Mouse (Mus musculus): ENCODE data around the gene Crtap. TPM values are rescaled to one million over a fixed set of nuclear protein-coding genes. Genes with fewer than 3 reads are reported as not detected.

The Crtap gene
- polyA plus RNA-seq (2012; rRNA removed): 93.7 and 105 TPM in 2 replicates

GRCm38 (mm10) chr9:114389905-114390748, at the start of gene Crtap:
TSS of gene Crtap (minus strand) at chr9:114390675.
- peak; percentile 55 for DNase-seq (ENCODE audit: low spot score)

- no peak for DNase-seq (ENCODE audit: low spot score)
Measured at GRCm38 (mm10) chr9:114435668-114436067, 45.2 kb upstream of the Crtap start.

- DNase-seq (ENCODE audit: low spot score): no peak
Measured at GRCm38 (mm10) chr9:114428103-114428834, 37.8 kb upstream of the Crtap start.

GRCm38 (mm10) chr9:114427425-114427824, 37.0 kb upstream of the Crtap start:
- DNase-seq (ENCODE audit: low spot score): no peak

- DNase-seq (ENCODE audit: low spot score): no peak
Measured at GRCm38 (mm10) chr9:114426201-114426600, 35.7 kb upstream of the Crtap start.

- DNase-seq (ENCODE audit: low spot score): no peak
Measured at GRCm38 (mm10) chr9:114425576-114425975, 35.1 kb upstream of the Crtap start.

GRCm38 (mm10) chr9:114421797-114422196, 31.3 kb upstream of the Crtap start:
- no peak for DNase-seq (ENCODE audit: low spot score)

- DNase-seq (ENCODE audit: low spot score): no peak
Measured at GRCm38 (mm10) chr9:114421045-114421444, 30.6 kb upstream of the Crtap start.

- no peak for DNase-seq (ENCODE audit: low spot score)
Measured at GRCm38 (mm10) chr9:114420443-114420842, 30.0 kb upstream of the Crtap start.

GRCm38 (mm10) chr9:114418187-114418586, 27.7 kb upstream of the Crtap start:
- no peak for DNase-seq (ENCODE audit: low spot score)

- DNase-seq (ENCODE audit: low spot score): no peak
Measured at GRCm38 (mm10) chr9:114416646-114417517, 26.4 kb upstream of the Crtap start.

- no peak for DNase-seq (ENCODE audit: low spot score)
Measured at GRCm38 (mm10) chr9:114415701-114416100, 25.2 kb upstream of the Crtap start.

GRCm38 (mm10) chr9:114413866-114414265, 23.4 kb upstream of the Crtap start:
- no peak for DNase-seq (ENCODE audit: low spot score)

- DNase-seq (ENCODE audit: low spot score): no peak
Measured at GRCm38 (mm10) chr9:114412406-114412805, 21.9 kb upstream of the Crtap start.

GRCm38 (mm10) chr9:114411295-114411694, 20.8 kb upstream of the Crtap start:
- DNase-seq (ENCODE audit: low spot score): no peak

- no peak for DNase-seq (ENCODE audit: low spot score)
Measured at GRCm38 (mm10) chr9:114410313-114410862, 19.9 kb upstream of the Crtap start.

- DNase-seq (ENCODE audit: low spot score): no peak
Measured at GRCm38 (mm10) chr9:114407676-114408075, 17.2 kb upstream of the Crtap start.

GRCm38 (mm10) chr9:114401685-114402080, 11.2 kb upstream of the Crtap start:
- DNase-seq (ENCODE audit: low spot score): no peak

- peak; percentile 70 for DNase-seq (ENCODE audit: low spot score)
Measured at GRCm38 (mm10) chr9:114400949-114401684, 10.6 kb upstream of the Crtap start, which contains the start of the genes Glb1 and Tmppe. TSS of gene Glb1 (plus strand) at chr9:114401076. TSS of gene Tmppe (plus strand) at chr9:114401105.

- DNase-seq (ENCODE audit: low spot score): peak; percentile 36
Measured at GRCm38 (mm10) chr9:114400588-114400948, 10.1 kb upstream of the Crtap start.

- DNase-seq (ENCODE audit: low spot score): no peak
Measured at GRCm38 (mm10) chr9:114399680-114400079, 9.2 kb upstream of the Crtap start.
